Mouse (Mus musculus) lung, postnatal 25 days (tissue): ENCODE data around the gene Copb1.
"Not testable (repeated sequence)": the region's sequence is repeated elsewhere in the genome, so short reads cannot be mapped to it uniquely, and the experiment has no call there.

Experiments
- DNase-seq: peaks from one replicate; pipeline ENCODE4 v3.0.0; 2022; ENCODE audit warnings: low spot score

The Copb1 gene

DNA sequence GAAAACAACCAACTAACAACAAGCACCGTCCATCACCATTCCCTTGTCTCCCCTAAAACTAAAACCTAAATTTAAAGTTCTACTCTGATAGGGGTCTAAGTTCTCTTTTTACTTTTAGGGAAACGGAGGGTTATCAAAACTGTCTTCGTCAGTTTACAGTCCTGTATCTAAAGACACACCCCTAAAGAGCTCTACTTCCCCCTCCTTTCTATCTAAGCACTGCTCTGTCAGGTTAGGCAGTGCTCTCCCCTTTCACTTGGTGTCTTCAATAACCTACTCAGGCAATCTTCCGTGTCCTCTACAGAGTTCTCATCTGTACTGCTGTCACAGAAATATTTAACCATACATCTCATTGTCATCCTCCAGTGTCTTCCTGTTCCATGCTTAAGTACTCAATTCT, 34.1 kb downstream of the Copb1 start:
- no peak for DNase-seq

DNA sequence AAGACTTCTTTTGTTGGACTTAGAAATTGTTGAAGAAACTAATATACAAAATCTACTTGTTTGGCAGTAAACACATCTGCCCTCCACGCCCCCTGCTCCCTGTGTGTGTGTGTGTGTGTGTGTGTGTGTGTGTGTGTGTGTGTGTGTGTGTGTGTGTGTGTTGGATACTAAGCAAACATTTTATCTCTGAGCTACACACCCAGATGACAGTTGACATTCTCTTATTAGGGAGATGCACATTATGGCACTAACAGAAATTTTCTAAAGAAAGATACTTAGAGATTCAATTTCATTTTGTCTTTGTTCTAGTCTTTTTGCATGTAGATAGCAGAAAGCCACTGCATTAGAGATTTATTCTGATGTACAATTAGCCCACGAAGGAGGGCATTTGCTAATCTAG, 37.6 kb downstream of the Copb1 start:
- no peak for DNase-seq

DNA sequence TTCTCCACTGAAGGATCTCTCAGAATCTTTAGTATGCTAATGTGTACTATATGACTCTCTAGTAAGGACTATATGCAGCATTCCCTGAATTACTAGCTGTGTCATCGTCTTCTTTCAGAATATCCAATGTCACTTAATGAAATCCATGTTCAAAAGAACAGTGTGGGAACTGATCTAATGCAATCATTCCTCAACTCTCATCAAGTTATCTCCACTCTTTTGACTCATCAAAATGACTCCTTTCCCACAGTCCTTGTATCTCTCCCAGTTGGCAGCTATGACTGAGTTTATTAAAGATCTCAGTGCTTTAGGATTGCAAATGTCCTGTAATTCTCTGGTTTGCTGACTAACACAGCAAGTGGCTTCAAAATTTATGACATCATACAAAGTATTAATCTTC, 40.1 kb downstream of the Copb1 start:
- no peak for DNase-seq

DNA sequence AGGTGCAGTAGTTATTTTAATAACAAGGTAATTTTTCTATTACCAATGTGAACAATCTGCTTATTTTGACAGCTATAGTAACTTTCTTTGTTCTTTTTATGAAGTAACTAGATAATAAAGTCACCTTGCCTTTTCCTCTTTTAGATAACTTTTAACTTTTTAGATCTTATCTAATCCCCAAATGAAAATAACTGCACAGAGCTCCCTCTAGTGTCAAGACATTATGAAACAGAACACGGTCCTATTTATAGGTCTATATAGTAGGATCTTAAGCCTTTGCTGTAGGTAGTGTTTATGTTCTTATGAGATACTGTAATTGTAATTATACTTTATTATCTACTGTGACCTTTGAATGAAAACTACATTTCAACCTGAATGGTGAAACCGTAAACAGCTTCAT, 41.0 kb downstream of the Copb1 start:
- DNase-seq: peak; percentile 57

DNA sequence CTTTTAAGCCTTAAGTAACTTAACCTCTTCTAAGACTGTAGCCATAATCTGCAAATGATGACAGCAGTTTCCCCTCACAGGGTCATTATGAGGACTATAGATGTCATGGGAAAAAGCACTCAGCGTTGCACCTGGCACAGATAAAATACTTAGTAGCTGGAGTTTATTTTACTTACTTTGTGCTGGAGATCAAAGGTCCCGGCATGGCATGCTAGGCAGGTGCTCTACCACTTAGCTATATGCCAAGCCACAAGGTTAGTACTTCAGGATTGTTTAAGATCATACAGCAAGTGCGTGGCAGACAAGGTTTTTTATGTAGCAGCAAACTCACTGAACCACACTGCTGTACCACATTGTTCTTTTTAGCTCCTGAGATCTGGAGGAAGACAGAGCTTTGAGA, 43.9 kb downstream of the Copb1 start:
- DNase-seq: no peak

DNA sequence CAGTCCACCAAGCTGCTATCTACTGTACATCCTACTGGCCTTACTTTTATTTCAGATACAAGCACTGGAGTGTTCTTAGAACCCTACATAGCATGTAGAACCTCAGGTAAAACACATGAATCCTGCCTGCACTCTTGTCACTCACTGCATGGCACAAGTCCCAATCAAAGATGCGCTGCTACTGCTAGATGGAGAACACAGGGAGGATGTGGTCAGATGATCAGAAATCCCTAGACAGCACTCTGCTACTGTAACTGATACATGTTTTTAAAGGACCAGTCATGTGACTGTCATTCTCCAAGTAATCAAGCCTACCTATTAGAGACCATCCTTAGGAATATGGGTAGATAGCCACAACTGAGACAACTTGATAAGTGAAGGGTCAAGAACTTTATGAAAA, 44.7 kb downstream of the Copb1 start:
- no peak for DNase-seq

DNA sequence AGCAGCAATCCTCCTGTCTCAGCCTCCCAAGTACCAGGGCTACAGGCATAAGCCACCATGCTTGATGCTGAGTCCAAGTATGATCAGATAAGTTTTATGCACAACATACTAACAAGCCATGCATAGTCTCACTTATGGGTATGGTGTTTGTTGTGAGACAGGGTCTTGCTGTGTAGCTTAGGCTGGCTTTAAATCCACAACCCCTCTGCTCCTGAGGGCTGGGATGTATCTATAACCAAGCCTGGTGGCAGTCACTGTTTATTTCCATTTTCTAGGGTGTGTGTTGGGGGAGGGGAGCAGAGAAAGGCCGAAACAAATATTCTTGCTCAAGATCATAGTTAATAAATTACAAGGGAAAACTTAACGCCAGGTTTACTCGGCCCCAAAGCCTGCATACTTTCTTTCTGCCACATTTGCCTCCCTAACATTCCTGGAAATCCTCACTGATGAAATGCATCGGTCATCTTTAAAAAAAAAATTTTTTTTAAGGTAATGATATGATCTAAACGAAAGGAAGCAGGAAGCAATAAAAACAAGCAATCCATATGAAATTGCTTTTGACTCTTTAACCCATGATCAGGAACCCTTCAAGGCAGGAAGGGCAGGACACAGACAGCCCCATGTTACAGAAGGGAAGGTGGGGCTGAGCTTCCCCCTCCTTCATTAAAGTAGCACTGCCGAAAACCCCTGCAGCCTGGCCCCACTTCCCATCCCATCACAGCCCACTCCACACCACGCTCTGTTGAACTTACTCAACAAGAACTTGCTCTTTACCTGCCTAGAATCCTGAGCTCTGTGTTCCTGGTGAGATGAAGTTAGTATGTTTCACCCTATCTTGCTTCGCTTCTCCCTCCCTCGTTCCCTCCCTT, 50.8 kb downstream of the Copb1 start:
- no peak for DNase-seq

DNA sequence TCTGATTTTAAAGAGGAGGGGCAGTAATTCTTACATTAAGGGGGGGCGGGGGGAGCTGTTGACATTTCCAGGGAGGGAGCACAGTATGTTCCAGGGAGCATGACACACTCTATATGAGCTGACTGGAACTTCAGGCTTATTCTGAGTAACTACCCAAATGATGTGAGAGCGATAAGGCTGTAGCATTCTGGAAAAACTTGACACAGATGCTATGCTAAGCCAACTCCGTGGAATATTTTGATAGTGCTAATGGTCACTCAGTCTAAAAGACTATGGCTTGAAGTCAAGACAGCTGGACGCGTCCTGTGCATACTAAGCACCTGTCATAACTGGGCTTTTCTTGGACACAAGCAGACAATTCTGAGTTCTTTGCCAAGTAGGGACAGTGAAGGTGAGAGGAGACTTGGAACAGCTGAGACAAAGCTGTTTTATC, 51.5 kb downstream of the Copb1 start:
- DNase-seq: peak; percentile 63

DNA sequence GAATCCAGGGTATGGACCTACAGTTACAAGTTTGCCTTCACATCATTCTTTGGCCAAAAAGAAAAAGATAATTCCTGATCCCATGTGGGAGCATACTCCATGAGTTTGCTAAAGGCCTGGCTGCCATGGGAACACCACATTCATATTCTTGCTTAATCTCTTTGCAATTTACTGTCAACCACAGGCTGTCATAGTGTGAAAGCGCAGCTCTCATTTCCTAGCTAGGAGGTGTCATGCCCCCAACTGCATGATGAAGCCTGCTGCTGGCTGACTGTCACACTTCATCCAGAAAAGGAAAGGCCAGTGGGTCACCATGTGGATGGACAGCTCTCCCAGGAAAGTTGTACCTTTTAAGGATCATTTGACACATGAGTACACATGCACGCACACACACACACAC, 53.9 kb downstream of the Copb1 start:
- DNase-seq: no peak

DNA sequence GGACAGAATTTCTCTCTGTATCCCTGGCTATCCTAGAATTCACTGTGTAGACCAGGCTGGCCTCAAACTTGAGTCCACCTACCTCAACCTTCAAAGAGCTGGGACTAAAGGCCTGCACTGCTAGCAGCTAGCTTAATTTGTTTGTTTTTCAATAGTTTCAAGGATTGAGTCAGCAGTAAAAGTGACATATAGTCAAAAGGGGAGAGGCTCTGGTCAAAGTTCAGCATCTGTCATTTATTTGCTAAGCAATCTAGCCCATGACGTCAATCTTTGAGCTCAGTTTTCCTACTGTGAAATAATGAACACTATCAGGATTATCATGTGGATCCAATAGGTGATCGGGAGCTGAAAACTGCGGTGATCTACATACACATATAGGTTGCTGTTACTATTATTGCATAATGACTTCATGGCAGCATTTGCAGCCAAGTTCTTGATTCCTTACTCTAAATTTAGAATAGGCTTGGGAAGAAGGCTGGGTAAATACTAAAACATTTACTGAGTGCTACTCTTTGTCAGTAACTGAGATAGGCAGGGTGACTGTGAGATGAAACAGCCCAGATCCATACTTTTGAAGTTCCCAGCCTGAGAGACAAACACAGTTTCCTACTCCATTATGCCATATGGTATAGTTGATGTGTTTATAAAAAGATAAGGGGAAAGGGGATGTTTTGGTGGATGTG, 54.9 kb downstream of the Copb1 start:
- no peak for DNase-seq

DNA sequence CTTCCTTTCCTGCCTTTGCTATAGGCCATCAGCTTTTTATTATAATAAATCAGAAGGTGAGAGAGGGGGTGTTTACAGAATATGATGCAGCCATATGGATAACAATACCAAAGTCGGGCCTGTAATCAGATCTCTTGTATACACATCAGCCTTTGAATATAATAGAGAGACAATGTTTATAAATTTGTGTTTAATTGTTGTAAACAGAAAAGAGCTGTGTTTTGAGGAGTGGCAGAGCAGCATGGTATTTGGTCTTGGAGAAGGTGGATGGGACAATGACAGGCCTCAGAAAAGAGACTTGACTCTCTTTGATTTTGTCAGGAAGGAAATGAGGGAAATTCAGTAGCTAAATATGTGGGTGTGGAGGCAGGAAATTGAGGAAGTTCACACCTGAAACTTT, 56.3 kb downstream of the Copb1 start:
- DNase-seq: no peak

DNA sequence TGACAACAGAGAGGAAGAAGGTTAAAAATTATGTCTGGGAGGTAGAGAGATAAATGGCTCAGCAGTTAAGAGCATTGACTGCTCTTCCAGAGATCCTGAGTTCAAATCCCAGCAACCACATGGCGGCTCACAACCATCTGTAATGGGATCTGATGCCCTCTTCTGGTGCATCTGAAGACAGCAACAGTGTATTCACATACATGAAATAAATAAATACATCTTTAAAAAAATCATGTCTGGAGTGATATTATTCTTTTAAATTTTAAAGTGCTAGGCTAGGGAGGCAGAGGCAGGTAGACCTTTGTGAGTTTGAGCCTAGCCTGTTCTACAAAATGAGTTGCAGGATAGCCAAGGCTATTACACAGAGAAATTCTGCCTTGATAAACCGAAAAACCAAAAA, 57.9 kb downstream of the Copb1 start:
- DNase-seq: not testable (repeated sequence)

DNA sequence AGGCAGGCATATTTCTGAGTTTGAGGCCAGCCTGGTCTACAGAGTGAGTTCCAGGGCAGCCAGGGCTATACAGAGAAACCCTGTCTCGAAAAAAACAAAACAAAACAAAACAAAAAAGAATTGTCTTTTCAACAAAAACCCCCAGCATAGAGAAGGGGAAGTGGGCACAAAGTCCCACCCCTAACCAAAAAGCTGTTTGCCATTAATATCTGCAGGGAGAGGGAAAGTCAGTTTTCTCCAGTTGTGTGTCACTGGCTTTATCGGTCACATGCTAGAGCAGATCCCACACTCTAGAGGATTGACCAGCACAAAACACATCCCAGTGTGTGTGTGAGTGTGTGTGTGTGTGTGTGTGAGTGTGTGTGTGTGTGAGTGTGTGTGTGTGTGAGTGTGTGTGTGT, 59.7 kb downstream of the Copb1 start:
- not testable (repeated sequence) for DNase-seq

DNA sequence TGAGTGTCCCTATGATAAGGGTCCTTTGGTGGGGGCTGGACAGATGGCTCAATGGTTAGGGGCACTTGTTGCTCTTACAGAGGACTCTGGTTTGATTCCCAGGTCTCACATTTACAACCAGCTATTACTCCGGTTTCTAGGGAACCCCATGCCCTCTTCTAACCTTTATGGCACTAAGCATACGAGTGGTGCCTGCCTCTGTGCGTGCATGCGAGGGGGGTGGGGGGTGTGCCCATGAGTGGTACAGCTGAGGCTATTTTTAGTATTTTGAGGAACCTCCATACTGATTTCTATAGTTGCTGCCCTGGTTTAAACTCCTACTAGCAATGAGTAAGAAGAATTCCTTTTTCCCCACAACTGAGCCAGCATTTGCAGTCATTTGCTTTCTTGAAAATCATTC, 60.3 kb downstream of the Copb1 start:
- DNase-seq: no peak

DNA sequence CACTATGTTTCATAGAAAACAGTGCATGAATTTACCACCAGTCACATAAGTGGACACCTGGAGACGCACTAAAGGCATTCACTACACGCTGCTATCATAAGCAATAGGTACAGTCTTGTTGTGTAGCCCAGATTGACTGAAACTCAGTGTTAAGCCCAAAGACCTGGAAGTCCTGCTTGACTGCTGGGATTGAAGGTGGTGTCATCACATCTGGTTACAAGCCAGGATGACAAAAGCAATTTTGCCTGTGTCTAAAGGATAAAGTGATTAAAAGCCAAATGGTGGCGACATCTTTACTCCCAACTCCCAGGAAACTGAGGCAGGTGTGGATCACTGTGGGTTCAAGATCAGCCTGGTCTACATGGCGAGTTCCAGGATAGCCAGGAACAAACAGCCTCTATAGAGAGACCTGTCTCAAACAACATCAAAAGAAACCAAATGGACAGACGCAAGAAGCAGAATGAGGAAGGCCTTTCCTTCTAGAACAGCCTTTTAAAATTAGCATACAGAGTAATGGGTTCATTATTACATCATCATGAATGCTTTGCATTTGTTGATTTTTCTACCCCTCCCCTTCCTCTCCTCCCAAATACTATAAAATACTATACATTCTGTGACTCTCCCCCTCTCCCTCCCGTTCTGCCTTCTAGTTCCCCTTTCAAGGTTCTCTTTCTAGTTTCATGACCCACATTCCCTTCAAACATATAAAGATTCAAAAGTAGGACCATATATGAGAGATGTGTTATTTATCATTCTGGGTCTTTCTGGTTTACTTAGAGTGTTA, 61.0 kb downstream of the Copb1 start:
- DNase-seq: no peak

DNA sequence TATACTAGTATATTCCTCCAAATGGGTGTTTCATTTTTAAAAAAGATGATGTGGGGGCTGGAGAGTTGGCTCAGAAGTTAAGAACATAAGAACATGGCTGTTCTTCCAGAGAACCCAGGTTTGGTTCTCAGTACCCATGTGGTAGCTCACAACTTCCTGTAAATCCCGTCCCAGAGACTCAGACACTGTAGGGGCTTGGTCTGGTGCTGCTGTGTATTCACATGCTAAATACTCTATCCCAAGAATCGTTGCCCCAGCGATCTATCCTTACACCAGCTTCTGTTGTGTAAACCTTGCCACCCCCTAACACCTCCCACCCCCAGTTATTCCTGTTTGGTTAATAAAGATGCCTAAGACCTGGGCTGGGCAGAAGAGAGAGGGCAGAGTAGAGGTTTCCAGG, 61.9 kb downstream of the Copb1 start:
- no peak for DNase-seq

DNA sequence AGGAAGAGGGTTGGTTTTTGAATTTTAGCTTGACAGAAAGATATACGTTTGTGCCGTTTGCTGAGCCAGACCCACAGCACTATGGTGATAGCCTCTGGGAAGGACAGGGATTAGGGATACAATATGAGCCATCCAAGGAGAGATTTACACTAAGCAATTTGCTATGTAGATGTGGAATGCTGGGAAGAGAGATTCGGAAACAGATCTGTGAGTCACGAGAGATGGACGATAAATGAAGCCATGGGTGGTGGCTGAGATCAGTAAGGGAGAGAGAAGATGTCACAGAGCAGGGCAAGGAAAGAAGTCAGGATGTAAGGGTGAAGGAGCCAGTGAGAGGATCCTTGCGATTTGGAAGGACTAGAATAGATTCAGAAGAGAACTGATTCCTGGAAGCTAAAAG, 71.1 kb downstream of the Copb1 start:
- no peak for DNase-seq

DNA sequence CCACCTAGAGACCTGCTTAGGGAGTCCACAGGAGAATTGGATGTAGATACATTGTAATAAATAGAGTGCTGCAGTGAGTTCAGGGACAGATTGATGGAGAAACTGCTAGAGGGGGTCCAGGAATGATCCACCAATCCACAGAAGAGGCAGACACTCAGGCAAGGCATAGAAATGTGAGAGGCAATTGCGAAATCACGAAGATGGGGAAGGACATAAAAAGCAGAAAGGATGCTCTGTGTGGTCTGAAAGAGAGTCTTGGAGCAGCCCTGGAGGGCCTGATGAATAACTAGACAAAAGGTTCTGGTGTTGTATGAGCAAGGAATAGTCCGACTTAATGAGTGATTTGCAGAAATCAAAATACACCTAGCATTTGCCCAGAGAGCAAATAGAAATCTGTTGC, 71.8 kb downstream of the Copb1 start:
- DNase-seq: no peak

DNA sequence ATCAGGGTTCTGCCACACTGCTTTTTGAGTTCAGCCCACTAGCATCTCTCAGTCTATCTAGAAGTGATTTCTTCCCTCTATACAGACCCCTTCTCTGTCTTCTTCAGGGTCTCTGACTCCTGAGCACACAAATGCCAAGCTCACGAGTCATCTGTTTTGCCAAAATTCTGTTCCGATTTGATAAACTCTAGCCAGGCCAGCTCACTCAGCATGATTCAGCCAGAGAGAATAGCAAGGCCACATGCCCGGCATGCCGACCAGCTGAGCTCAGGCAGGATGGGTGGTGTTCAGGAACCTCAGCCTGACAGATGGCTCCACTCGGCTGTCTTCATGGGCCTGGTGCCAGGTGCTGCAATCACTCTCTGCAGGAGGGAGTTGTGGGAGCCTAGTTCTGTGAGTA, 73.1 kb downstream of the Copb1 start:
- peak; percentile 87 for DNase-seq

DNA sequence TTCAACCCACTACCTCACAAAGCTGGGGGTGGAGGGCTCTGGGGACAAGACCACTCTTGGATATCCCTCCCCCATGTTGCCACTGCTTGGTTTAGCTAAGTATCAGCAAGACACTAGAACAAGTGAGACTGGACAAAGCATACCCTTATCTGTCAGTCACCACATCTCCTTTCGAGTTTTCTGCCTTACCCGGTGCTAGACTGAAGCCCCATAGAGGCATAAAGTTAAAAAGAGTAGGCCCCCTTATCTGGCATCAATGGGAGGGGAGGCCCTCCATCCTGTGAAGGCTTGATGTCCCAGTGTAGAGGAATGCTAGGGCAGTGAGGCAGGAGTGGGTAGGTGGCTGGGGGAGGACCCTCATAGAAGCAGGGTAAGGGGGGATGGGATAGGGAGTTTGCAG, 77.9 kb downstream of the Copb1 start:
- DNase-seq: no peak

DNA sequence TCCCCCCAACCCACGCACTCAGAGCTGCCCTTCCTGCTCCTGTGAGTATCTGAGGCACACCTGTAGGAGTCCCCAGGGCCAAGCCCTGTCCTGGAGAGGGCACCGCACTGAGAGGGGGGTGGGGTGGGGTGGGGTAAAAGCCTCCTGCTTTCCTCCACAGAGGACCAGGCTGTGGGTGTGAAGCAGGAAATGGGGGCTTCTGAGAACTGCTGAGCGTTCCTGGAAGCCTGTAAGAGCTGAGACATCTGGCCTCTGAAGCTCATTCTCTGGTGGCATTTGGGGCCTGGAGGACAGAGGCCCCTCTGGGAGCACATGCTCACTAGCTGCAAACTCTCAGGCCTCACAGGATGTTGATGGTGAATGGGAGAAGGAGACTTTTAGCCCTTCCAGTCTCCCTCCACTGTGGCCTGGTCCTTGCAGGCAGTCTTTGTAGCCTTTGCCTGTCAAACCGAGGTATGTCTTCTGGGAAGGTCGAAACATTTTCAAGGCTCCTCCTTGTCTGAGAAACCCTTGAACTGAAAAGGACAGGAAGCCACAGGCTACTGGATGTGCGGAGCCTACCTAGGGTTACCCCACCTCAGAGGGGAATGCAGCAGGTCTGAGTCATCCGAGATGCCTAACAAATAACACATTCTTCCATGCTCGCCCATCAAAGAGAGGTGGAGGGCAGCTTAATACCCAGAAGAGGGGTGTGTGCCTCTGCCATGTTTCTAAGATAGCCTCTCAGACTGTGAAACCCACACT, 83.0 kb downstream of the Copb1 start:
- DNase-seq: no peak

DNA sequence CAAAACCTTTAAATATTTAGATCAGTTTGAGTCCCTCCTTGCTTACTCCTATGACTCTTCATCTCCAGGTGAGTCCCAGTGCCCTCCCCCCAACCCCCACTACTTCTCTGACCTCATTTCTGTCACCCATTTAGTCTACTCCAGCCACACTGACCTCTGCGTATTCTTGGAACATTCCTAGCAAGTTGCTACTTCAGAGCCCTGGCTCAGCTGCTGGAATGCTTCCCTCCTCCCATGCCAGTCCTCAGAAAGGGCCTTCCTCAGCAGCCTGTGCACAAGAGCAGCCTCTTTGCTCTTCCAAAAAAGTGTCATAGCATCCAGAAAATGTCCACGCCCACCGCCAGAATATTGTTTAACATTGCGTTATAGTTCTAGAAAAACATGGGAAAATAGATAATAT, 84.5 kb downstream of the Copb1 start:
- no peak for DNase-seq
